Mouse (Mus musculus): ENCODE results near the gene Cckar.
"Not testable (repeated sequence)": the region's sequence is repeated elsewhere in the genome, so short reads cannot be mapped to it uniquely, and the experiment has no call there.

Cckar gene

GRCm38 (mm10) chr5:53673493-53674150, 33.9 kb downstream of the Cckar start:
- DNase-seq (ENCODE audit: low spot score), result not testable (repeated sequence)

- peak; percentile 94 for DNase-seq (ENCODE audit: low spot score)
Measured at GRCm38 (mm10) chr5:53672352-53672751, 35.2 kb downstream of the Cckar start.

DNA sequence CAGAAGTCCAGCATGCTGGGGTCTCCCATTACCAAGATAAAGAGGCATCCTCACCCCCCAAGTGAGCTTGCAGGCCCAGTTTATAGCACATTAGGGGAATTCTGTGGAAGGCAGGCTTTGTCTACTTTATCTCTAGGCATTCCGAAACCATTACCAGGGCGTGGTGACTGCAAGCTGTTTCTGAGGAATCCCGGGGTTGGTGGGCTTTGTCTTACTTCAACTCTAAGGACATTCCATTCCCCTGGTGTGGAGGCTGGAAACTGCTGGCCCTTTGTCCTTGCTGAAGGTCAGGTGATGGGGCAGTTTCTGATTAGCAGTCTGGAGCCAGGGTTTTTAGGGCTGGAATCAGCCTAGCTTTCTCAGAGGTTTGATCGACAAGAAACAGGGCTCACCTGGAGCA, 36.0 kb downstream of the Cckar start:
- no peak for DNase-seq (ENCODE audit: low spot score)

GRCm38 (mm10) chr5:53670321-53670938, 37.1 kb downstream of the Cckar start:
- no peak for DNase-seq (ENCODE audit: low spot score)

DNA sequence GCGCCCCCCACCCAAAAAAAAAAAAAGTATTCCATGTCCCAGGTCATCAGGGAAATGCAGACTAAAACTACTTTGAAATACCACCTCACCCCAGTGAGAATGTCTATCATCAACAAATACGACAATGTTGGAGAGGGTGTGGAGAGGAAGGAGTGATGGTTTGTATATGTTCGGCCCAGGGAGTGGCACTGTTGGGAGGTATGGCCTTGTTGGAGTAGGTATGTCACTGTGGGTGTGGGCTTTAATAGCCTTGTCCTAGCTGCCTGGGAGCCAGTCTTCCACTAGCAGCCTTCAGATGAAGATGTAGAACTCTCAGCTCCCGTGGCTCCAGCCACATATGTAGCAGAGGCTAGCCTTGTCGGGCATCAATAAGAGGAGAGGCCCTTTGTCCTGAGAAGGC, 39.5 kb downstream of the Cckar start:
- DNase-seq (ENCODE audit: low spot score), result no peak

DNA sequence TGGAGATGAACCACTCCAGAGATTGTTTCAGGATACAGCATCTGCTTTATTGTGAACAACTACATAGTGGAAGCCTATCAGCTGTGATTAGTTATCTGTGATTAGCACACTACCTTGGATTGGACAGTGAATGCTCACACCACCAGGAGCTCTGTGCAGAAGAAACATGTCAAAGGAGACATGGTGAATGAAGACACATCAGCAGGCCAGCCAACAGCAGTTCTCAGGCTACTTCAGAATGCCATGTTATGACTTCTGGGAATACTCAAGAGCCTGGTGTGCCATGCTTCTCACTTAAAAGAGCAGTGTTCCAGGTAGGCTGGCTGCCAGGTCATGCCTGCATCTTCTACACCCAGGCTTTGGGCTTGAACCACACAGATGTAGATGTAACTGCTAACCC, 43.8 kb downstream of the Cckar start:
- no peak for DNase-seq (ENCODE audit: low spot score)

DNA sequence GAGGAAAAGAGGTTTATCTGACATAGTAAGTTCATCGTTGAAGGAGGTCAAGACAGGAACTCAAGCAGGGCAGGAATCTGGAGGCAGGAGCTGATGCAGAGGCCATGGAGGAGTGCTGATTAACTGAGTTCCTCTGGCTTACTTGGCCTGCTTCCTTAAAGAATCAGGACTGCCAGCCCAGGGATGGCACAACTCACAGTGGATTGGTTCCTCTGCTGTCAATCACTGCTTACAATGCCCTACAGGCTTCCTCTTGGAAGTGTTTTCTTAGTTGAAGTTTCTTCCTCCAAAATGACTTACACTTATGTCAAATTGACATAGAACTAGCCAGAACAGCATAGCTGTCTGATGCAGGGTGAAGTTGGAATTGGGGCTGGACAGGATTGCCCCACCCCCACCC, 45.1 kb downstream of the Cckar start:
- DNase-seq (ENCODE audit: low spot score), result no peak

DNA sequence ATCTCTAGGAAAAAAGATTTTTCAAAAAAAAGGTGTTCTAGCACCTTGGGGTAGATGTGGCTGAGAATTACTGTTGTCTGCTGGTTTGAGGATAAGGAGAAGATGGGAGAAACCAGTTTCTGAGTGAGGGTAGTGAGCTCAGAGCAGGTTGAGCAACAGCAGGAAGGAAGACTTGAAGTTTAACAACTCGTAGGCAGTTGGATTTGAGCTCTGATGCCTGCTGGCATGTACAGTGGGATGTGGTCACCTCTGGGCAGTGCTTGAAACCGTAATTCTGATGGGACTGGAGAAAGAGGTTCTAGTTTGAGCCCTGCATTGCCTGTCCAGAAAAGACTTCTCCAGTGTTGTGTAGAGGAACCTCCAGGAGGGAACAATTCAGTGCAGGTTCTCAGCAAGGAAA, 46.0 kb downstream of the Cckar start:
- DNase-seq (ENCODE audit: low spot score), result no peak

DNA sequence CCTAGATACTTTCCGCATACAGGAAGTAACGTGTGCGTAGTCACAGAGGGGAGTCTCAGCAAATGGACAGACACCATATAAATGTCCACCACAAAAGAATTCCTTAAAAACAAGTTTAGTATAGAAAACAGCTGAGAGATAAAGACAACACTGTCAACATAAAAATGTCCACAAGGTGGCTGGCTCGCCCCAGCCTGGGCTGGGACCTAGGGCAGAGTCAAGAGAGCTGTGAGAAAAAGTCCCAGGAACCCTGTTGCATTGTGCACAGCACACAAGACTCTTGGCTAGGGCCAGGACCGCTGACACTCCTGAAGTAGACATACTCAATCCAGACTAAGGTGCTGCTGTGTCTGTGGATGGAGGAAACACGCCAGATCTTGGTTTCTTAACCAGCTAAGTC, 49.6 kb downstream of the Cckar start:
- peak; percentile 67 for DNase-seq (ENCODE audit: low spot score)

DNA sequence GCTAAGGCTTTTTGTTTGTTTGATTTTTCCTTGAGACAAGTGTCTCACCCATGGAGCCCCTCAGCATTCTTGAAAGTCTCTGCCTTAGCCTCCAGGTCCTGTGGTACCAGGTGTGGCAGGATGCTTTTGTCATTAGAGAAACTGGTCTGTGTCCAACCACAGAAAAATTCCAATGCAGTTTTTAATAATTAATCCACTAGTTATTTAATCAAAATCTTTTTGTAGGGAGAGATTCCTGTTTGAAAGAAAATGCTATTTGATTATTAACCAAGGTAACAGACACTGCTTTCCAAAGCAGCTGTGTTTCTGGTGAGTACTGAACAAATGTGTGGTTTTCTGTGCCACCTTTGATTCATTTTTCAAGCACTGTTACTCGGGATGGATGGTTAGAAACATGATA, 50.9 kb downstream of the Cckar start:
- no peak for DNase-seq (ENCODE audit: low spot score)
